Mouse (Mus musculus): ENCODE measurements around the gene Ptdss2.

The Ptdss2 gene

DNA sequence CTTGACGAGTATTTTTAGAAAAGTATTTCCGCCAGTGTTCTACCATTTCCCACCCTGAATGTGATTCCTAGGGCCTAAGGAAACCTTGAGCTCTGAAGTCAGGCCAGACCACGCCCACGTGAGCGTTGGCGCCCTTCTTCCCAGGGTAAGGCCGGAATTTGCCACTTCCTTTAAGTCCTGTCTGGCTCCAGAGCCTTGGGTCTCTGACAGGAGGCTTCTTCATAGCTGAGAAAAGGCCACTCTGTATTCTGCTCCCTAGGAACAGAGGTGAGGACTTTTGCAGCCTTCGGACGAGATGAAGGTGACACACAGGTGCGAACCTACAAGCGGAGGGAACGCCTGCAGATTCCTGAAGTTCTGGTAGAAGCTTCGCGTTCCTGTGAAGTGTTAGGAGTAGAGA, at the start of gene Ptdss2:
TSS of gene Ptdss2 (plus strand) at position 138 of the 400 bp plus-strand sequence.
- DNase-seq (ENCODE audit: low spot score in 2 of 2): no peak

DNA sequence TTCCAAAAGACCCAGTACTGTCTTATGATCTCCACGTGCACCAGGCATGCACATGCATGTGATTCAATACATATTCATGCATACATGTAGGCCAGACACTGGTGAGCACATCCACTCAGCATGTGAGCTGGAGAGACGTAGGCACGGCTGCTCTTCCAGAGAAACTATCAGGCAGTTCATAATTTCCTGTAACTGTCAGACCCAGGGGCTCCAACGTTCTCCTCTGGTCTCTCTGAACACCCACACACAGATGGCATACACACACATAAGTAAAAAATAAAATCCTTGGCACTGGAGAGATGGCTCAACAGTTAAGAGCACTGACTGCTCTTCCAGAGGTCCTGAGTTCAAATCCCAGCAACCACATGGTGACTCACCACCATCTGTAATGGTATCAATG, 48.4 kb upstream of the Ptdss2 start:
- DNase-seq (ENCODE audit: low spot score in 2 of 2): peak in 1 of 2 experiments; percentile 39

DNA sequence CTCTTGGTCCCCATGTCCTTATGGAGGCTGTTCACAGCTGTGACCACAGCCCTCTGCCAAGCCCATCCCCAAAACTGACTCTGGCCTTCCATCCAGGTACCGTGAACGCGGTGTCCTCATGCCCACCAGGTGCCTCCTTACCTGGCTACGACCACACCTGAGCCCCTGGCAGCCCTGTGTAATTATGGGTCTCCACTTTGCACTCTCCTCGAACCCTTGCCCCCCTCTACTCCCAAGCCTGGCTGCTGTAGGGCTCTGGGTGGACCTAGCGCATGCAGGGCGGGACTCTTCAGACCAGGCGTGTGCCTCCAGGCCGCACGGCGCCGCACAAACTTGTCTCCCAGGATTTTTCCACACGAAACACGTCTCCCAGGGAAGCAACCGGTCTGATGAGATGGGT, 44.3 kb upstream of the Ptdss2 start, which contains the start of gene Pkp3:
TSS of gene Pkp3 (plus strand) at position 378 of the 400 bp plus-strand sequence.
- no peak for DNase-seq (ENCODE audit: low spot score in 2 of 2)

DNA sequence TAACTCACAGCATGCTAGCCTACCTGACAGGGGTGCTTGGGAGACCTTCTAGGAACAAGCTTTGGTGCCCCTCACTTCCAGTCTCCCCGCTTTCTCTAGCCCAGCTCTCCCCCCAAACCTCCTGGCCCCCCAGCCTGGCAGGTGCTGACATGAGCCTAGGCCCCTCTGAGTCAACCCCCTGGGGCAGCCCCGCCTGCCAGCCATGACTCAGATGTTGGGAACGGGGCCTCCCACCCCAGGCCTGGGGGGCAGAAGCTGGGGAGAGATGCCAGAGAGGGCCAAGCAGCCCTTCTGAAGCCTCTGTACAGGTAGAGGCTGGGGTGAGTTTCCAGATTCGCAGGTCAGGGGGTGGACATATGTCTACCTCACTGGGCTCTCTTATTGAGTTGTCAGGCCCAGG, 43.3 kb upstream of the Ptdss2 start:
- DNase-seq (ENCODE audit: low spot score in 2 of 2): no peak

DNA sequence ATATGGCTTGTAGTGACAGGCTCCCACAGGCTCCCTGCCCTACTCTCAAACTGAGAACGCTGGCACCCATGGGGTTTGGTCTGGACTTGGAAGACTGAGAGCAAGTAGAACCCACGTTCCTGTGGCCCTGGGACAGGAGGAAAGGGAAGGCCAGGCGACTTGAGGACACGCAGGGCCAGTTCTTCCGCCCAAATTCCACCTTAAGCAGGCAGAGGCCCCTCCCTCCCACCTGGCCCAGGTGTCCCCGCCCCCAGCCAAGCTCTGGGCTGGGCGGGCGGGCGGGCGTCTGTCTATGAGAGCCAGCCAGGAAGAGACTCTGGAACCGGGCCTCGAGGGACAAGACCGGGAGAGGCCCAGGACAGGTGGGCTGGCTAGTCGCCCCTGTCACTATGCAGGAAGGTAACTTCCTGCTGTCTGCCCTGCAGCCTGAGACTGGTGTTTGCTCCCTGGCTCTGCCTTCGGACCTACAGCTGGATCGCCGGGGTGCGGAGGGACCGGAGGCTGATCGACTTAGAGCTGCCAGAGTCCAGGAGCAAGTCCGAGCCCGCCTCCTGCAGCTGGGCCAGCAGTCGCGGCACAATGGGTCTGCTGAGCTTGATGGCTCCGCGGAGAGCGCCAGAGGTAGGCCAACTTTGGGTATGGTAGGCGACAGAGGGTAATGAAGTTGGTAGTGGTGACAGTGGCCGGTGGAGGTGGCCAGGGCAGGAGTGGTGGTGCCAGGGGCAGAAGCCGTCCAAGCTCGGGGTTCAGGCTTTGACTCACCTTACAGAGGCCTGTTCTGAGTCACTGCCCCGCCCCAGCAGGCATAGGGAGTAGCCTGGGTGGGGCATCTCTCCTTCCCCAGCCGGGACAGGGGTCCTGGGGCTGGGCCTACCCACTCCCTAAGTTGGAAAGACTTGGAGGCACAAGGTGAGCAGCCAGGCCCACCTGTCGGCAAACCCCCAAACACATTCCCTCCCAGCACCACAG, 42.4 kb upstream of the Ptdss2 start:
- no peak for DNase-seq (ENCODE audit: low spot score in 2 of 2)

DNA sequence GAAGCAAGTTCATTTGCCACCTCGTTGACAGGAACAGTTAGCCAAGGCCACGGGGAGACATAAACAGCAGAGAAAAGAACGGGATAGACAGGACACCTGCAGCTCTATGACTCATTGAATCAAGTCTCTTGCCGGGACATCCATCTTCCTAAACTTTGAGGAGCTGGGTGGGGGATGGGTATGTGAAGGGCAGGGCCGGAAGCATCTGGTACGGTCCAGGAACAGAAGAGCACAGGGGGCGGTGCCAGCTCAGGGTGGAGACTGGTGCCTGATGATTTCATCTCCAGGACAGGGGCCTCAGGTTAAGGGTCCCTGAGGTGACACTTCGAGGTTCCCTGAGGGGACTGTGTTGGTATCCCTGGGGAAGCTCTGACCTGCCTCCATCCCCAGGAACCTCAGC, 34.3 kb upstream of the Ptdss2 start:
- DNase-seq (ENCODE audit: low spot score in 2 of 2): no peak

DNA sequence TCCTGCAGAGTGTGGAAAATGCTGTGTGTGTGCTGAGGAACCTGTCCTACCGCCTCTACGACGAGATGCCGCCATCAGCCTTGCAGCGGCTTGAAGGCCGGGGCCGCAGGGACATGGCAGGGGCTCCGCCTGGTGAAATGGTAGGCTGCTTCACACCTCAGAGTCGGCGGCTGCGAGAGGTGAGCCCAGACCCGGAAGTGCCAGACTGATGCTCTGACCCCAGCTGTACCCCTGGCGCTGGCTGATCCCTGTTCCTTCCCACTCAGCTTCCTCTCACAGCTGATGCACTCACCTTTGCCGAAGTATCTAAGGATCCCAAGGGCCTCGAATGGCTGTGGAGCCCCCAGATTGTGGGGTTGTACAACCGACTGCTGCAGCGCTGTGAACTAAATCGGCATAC, 33.7 kb upstream of the Ptdss2 start:
- DNase-seq (ENCODE audit: low spot score in 2 of 2): no peak

DNA sequence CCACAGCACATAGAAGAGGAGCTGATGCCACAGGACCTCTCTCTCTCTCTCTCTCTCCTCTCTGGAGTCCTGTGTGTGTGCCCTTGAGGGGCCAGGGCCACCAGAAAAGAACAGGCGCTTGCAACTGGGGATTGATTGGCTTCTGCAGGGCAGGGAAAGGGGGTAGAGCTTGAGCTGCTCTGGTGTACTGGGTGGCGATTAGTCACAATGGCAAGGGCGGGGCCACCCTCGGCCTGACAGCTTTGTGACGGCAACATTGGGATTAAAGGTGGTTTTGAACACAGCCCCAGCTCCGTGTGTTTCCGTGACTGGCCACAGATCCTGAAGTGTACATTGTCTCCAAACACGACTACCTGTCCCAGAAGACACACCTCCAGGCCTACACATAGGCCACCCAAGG, 32.0 kb upstream of the Ptdss2 start:
- no peak for DNase-seq (ENCODE audit: low spot score in 2 of 2)

DNA sequence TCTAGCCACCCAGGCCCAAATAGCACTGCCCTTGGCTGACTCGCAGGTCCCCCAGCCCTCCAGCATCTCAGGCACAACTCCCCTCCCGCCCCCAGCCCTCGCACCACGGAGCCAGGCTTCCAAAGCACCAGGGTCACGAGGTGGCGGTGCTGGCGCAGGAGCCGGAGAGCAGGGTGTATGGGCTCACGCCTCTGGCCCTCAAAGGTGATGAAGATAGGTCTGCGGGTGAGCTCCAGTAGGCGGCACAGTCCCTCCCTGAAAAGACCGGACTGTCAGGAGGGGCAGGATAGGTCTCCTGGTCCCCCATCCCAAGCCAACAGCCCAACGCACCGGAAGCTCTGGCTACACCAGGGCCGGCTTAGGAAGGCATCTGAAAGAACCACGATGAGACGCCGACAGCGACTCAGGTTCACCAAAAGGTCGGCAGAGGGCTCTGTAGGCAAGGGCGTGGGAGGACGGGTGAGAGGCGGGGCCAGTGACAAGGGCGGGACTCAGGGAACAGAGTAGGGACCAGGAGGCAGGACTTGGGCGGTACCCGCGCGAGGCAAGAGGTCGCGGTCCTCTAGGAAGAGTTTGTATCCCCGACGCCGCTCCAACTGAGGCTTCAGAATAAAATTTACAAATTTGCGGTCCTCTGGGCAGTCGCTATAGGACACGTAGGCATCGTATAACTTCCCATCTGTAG, 30.0 kb upstream of the Ptdss2 start:
- DNase-seq (ENCODE audit: low spot score in 2 of 2): peak; percentile 21 to 31

DNA sequence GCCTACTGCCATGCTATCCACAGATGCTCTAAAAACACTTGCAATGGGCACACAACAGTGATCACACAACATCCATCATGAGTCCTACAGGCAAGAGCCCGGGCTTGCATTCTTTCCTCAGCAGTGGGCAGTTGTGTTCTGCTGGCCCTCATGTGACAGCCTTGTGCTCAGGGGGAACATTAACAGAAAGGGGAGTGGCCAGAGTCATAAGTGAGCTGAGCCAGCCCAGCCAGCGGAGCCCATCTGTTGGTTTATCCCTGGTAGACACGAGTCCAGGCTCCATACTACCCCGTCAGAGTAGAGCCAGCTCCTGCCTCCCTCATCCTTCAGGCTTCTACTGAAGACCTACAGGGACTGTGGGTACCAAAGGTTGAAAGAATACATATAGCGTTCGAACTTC, 28.2 kb upstream of the Ptdss2 start:
- DNase-seq (ENCODE audit: low spot score in 2 of 2): no peak

DNA sequence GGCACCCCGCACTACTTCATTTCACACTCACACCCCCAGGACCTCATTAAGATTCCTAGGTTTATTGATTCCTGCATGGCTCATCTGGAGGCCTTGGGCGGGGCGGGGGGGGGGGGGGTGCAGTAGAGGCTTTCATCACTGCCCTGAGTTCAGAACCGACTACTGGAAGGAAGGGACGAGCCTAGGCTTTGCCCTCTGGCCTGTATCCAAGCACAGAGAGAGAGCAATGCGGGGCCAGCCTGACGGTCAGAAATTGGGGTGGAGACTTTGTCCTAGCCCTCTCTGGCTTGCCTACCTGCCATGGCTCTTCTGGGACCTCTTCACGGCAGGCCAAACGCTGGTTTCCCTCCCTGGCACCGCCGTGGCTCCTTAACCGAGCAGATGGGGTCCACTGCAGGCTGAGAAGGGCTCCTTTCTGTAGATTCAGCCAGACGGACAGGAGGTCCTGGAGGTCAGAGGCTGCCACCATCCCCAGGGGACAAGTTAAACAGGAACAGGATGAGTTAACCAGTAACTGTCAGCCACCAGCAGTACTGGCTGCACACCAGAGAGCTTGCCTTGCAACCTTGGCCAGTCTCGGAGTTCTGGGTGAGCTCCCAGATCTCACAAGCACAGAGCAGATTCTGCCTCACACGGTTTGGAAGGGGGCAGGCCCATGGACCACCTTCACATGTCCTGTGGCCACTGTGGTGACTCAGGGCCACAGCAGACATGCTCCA, 27.5 kb upstream of the Ptdss2 start:
- DNase-seq (ENCODE audit: low spot score in 2 of 2): no peak

DNA sequence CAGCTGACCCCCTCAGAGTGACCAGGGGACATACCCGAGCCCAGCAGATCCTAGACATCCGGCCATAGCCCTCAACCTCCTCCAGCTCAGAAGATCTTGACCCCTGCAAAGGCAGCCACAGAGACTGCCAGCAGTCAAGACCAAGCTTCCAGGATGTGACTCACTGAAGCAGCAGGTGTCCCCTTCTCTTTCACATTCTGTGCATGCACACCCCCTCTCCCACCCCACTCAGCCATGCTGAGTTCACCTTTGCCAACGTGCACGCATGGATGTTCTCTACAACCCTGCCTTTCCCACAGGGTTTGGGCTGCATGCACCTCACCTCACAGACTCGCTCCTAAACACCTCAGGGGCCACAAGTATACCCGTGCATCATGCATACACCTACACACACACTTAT, 26.2 kb upstream of the Ptdss2 start:
- DNase-seq (ENCODE audit: low spot score in 2 of 2): no peak

DNA sequence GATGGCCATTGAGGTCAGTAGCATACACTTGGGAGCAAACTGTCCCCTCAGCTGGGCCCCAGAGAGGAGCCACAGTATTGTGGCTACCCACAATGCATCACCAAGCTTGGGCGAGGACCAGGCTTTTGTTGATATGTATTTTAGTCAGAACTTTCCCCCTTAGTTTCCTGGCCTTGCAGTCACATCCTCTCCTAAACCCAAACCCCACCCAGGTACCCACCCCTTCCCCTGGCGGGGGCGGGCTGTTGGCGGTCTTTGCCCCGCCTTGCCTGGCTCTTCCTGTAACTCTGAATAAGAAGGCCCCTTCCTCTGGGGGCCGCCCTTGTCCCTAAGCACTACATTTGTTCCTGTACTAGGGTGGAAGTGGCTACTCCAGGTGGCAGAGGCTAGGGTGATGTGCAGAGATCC, 25.5 kb upstream of the Ptdss2 start:
- DNase-seq (ENCODE audit: low spot score in 2 of 2): no peak

DNA sequence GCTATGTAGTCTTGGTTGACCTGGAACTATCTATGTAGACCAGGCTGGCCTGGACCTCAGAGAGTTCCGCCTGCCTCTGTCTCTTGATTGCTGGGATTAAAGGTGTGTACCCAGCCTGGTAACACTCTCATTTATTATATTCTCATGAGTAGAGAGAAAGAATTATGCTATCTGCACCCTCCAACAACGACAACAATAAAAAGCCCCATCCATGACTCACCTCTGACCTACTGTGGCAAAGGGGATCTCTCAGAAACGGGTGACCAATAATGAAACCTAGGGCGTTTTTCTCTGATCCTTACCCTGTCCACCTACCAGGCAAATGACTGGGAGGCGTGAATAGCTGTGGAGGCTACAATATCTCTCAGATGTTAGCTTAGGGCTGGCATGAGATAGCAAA, 25.0 kb upstream of the Ptdss2 start:
- no peak for DNase-seq (ENCODE audit: low spot score in 2 of 2)

DNA sequence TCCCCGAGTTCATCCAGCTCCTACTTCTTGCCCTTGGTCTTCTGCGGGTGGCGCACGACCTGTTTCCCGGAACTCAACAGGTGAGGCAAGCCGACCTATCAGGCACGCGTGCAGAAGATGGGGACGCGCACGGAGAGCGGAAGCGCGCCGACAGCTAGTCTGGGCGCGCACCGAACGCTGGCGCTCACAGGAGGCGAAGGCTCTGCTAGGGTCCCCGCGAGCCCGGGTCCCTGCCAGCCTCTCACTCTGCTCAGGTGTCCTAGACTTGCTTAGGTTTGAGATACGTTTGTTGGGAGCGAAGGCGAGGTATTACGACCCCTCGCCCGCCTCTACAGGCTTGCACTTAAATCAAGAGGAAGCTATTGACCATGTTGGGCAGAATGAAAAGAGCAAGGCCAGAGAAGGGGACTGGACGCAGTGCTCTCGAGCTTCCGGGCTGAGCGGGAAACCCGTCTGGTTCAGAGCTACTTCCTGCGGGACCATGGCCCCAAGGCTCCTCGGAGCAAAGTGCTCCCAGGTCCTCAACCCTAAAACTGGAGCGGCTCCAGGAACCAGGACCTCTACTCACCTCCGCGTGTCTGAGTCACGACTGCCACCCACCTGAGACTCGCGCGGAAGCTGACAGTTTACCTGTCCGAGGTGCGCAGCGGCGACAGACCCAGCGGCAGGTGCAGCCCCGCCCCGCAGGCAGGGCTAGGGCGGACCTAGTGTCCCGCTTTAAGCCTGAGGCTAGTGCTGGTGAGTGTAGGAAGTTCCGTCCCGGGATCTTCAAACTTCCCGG, 22.1 kb upstream of the Ptdss2 start, which contains the start of gene Sigirr:
TSS of gene Sigirr (minus strand) at position 662 of the 781 bp plus-strand sequence.
- peak; percentile 17 to 37 for DNase-seq (ENCODE audit: low spot score in 2 of 2)

DNA sequence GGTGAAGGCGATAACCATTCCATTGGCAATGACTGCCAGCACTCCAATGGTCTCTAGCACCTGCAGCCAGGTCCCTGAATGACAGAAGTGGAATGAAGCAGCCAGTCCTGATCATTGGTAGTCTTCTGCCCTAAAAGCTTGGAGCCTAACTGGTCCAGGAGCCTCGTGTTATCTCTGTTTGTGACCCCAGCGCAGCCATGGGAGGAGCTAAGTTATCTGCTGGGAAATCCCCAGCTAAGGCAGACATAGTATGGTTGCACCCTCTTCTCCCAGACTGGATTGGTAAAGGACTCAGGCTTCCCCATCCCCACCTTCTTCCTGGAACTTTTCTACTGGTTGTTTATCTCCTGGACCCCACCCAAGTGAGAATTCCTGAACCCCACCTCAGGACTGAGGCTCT, 19.0 kb upstream of the Ptdss2 start:
- DNase-seq (ENCODE audit: low spot score in 2 of 2): no peak

DNA sequence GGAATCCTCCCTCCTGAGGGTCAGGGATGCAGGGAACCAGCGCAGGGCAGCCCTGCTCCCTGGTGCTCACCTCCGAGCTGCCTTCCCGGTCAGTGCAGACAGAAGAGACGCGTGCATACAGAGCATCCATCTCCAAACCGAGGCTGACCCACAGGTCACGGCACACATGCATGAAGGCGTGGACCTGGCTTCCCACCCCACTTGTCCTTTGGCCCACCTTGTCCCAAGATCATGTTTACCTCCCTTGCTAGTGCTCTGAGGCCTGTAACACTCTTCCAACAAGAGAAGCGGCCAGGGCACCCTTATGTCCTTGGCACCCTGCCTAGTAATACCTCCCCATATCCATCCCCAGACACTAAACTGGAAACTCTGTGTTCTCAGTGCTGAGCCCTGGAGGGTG, 6.3 kb upstream of the Ptdss2 start:
- DNase-seq (ENCODE audit: low spot score in 2 of 2): no peak

DNA sequence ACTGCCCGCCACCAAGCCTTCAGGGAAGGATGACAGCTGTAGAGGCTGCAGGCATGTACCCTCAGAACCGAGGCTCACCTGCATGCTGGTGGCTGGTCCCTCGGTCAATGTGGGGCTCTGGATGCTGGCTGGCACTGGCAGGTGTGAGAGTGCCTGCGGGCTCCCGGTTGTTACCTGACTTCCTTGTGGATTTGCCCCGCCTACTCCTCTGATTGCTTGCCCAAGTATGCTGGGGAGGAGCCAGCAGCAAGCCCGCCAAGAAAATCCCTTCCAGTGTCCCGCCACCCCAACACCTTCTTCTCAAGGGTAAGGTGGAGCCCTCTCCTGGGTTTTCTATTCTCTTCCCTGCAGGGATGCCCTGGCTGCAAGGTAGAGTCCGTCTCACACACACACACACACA, 4.5 kb upstream of the Ptdss2 start, which contains the start of gene Ano9:
TSS of gene Ano9 (minus strand) at position 171 of the 400 bp plus-strand sequence.
- DNase-seq (ENCODE audit: low spot score in 2 of 2): no peak

DNA sequence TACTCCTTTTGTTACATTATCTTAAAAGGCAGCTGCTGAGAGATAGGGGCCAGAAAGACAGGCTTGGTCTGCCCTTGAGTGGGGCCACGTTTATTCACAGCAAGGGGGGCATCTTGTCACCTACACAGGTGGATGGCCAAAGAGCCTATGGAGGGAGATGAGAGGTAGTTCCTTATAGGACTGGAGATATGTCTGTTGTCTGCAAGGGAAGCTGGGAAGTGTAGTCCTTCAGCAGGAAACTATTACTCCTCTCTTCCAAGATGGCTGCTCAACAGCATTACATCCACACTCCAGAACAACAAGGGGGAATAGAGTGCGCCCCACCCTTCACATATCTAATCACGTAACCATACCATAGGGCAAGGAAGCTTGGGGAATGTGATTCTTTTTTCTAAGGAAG, 2.7 kb upstream of the Ptdss2 start:
- no peak for DNase-seq (ENCODE audit: low spot score in 2 of 2)

DNA sequence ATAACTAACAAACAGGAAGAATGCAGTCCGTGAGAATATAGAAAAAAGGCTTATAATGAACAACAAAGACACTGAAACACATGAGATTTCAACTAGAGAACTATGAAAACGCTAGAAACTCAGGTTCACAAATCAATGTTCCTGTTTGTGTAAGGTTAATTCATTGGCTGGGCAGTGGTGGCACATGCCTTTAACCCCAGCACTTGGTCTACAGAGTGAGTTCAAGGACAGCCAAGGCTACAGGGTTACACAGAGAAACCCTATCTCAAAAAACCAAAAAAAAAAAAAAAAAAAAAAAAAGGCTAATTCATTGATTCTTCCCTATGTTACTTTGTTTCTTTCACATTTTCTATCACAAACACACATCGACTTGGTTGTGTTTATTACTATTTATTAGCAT, 1.6 kb upstream of the Ptdss2 start:
- DNase-seq (ENCODE audit: low spot score in 2 of 2): no peak

DNA sequence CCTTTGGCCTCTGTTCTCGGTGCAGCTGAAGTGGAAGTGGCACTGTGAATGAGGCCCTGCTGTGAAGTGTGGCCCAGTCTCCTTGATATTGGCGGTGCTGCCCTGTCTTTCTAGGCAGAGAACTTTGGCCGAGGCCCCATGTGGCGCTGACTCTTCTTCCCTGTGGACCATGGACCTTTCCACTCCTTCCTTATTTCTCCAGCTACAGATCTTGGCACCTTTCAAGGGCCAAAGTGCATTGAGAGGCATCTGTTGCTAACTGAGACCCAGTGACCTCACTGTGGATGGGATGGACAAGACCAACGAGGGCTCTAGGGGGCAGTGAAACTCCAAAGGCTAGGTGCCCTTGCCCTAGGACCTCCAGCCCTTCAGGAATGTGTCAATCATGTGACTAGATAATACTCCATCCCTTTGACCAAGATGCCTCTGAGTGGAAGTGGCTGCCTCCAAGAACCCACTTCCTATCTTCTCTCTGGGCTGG, 1.1 kb upstream of the Ptdss2 start:
- DNase-seq (ENCODE audit: low spot score in 2 of 2): no peak

Data from frontal cortex, postnatal 36 days (tissue).